Mouse (Mus musculus): ENCODE measurements at regions not wholly inside any gene's neighbourhood (a gene's known extent, or its start where the extent isn't known, plus 50 kb on each side); places are given as distances from the start of the nearest gene placed in this dataset.

- Histone ChIP-seq H3K27me3 (no peaks in the 10 kb centered on the region), H3K36me3 (no peaks in the 10 kb centered on the region), H3K4me2 (no peak overlapping the region), H3K9me3 (no peaks in the 10 kb centered on the region), H3K9ac (no peak overlapping the region), H3K27ac (replicated peaks) (peak overlapping the region; percentile 43), H3K4me3 (no peak overlapping the region), H3K4me1 (replicated peaks) (peaks cover 11% of the 10 kb centered on the region)
- 29% methylated on average over 3 of the region's 3 CpGs for WGBS
- peak; percentile 61 for ATAC-seq (ENCODE audit: low read depth)
These were observed 804.8 kb upstream of the Gm5150 start for GRCm38 (mm10) chr3:16810878-16811611.

GRCm38 (mm10) chr3:16803603-16804002, 797.4 kb upstream of the Gm5150 start:
- no peaks in the 10 kb centered on the region for H3K27me3 ChIP-seq
- H3K9me3 ChIP-seq: no peaks in the 10 kb centered on the region
- no peak overlapping the region for H3K4me2 ChIP-seq
- H3K4me1 ChIP-seq (replicated peaks): no peaks in the 10 kb centered on the region
- H3K36me3 ChIP-seq: no peaks in the 10 kb centered on the region
- ATAC-seq (ENCODE audit: low read depth): no peak
- H3K27ac ChIP-seq (replicated peaks): no peak overlapping the region
- H3K9ac ChIP-seq: no peak overlapping the region
- no peak overlapping the region for H3K4me3 ChIP-seq
